9 mouse cellular contexts compared by ENCODE assay signal in genomic region chrX:167229206-167229605, GRCm38 (mm10). TPM values are rescaled to one million over a fixed set of nuclear protein-coding genes. Genes with fewer than 3 reads are reported as not detected.
A peak's percentile ranks its signal among the peaks of the same experiment; 100 is the strongest.
DNase-seq lines count a peak whose midpoint lies in the region; ATAC-seq and TF ChIP-seq lines count a peak whose summit lies in the region.
"Had no signal": no experiment of that assay in that cellular context is flagged by ENCODE, and none has a peak within 500 bp of the region (broad histone marks: within the 10 kb centered on the region; RNA-seq: fewer than 3 reads in every experiment).

No protein-coding gene starts in this region.

- H3K4me2 ChIP-seq in kidney, embryonic 16.5 days (replicated peaks; ENCODE audit: low read depth, low read length): no peak overlapping the region
- H3K4me2 ChIP-seq in stomach, embryonic 16.5 days (ENCODE audit: low read depth, low read length): no peak overlapping the region
- H3K4me2 ChIP-seq: limb, embryonic 12.5 days had no signal

- H3K9me3 ChIP-seq in kidney, embryonic 16.5 days (ENCODE audit: low read length): no peaks in the 10 kb centered on the region
- no peaks in the 10 kb centered on the region for H3K9me3 ChIP-seq in E14TG2a.4 (ENCODE audit: low read length)
- H3K9me3 ChIP-seq in stomach, embryonic 16.5 days (replicated peaks; ENCODE audit: control insufficient read depth, low read length): no peaks in the 10 kb centered on the region
- H3K9me3 ChIP-seq: limb, embryonic 12.5 days had no signal

- no peaks in the 10 kb centered on the region for H3K27me3 ChIP-seq in kidney, adult 2 months (replicated peaks; ENCODE audit: control insufficient read depth, insufficient read depth, low read length)
- peaks cover 9% of the 10 kb centered on the region for H3K27me3 ChIP-seq in kidney, embryonic 16.5 days (ENCODE audit: insufficient read depth, low read length)
- no peaks in the 10 kb centered on the region for H3K27me3 ChIP-seq in E14TG2a.4 (ENCODE audit: insufficient read depth, low read length)
- H3K27me3 ChIP-seq in stomach, embryonic 16.5 days (ENCODE audit: control insufficient read depth, insufficient read depth, low read length): no peaks in the 10 kb centered on the region; the same call in 1 of the 2 replicates

- no peak; the same call in 1 of the 2 replicates for ATAC-seq in kidney, embryonic 16.5 days (ENCODE audit: low FRiP score, low TSS enrichment)
- peak; percentile 72 for ATAC-seq in granulocyte monocyte progenitor cell, adult 5-6 weeks (replicated peaks; ENCODE audit: poor library complexity, severe bottlenecking)
- ATAC-seq in stomach, embryonic 16.5 days (ENCODE audit: insufficient read depth, low FRiP score): no peak

- H3K36me3 ChIP-seq in kidney, adult 2 months (ENCODE audit: control insufficient read depth, insufficient read depth, low read length): no peaks in the 10 kb centered on the region
- no peaks in the 10 kb centered on the region for H3K36me3 ChIP-seq in kidney, embryonic 16.5 days (ENCODE audit: insufficient read depth, low read length)
- H3K36me3 ChIP-seq in E14TG2a.4 (ENCODE audit: insufficient read depth, low read length): no peaks in the 10 kb centered on the region
- H3K36me3 ChIP-seq in stomach, embryonic 16.5 days (ENCODE audit: control insufficient read depth, insufficient read depth, low read length): no peaks in the 10 kb centered on the region
- H3K36me3 ChIP-seq: limb, embryonic 12.5 days had no signal

- TF ChIP-seq CTCF in kidney, adult 2 months (conservative IDR thresholded peaks at IDR 0.05; ENCODE audit: insufficient read depth, insufficient read length, low read depth, low read length): peak; percentile 52
- peak; percentile 58 for TF ChIP-seq CTCF in E14TG2a.4 (conservative IDR thresholded peaks at IDR 0.05; ENCODE audit: low read length)
- peak; percentile 45; the same call in 1 of the 2 replicates for TF ChIP-seq CTCF in brain, embryonic 14.5 days (IDR thresholded peaks at IDR 0.05; ENCODE audit: borderline replicate concordance, extremely low read depth, insufficient read depth, insufficient read length)

- no peak overlapping the region for H3K4me3 ChIP-seq in kidney, adult 2 months (ENCODE audit: insufficient read depth, low read depth, low read length)
- H3K4me3 ChIP-seq in kidney, embryonic 16.5 days (ENCODE audit: low read length): no peak overlapping the region
- no peak overlapping the region for H3K4me3 ChIP-seq in E14TG2a.4 (replicated peaks; ENCODE audit: low read length)
- H3K4me3 ChIP-seq in stomach, embryonic 16.5 days (replicated peaks; ENCODE audit: low read length): no peak overlapping the region
- H3K4me3 ChIP-seq: limb, embryonic 12.5 days had no signal

- 32% methylated on average over 6 of the region's 6 CpGs for WGBS in kidney, adult 2 months
- 40% methylated on average over 6 of the region's 6 CpGs for WGBS in kidney, embryonic 16.5 days
- 41% methylated on average over 6 of the region's 6 CpGs for WGBS in stomach, embryonic 16.5 days

- no peak overlapping the region for H3K9ac ChIP-seq in kidney, embryonic 16.5 days (replicated peaks; ENCODE audit: low read length)
- no peak overlapping the region for H3K9ac ChIP-seq in stomach, embryonic 16.5 days (ENCODE audit: low read length)
- H3K9ac ChIP-seq: limb, embryonic 12.5 days had no signal

- DNase-seq in kidney, adult 2 months: peak; percentile 57
- DNase-seq in brain, embryonic 14.5 days (ENCODE audit: low read depth): peak; percentile 36
- DNase-seq in lung, postnatal 10 days: peak; percentile 72
- no peak for DNase-seq in right cerebral cortex, postnatal 36 days (ENCODE audit: low spot score in 2 of 2)

- H3K4me1 ChIP-seq in kidney, adult 2 months (ENCODE audit: control insufficient read depth, insufficient read depth, low read length): no peaks in the 10 kb centered on the region
- no peaks in the 10 kb centered on the region for H3K4me1 ChIP-seq in kidney, embryonic 16.5 days (ENCODE audit: insufficient read depth, low read length)
- H3K4me1 ChIP-seq in E14TG2a.4 (replicated peaks; ENCODE audit: low read depth, low read length): peaks cover 58% of the 10 kb centered on the region
- no peaks in the 10 kb centered on the region; the same call in 1 of the 2 replicates for H3K4me1 ChIP-seq in stomach, embryonic 16.5 days (ENCODE audit: control insufficient read depth, insufficient read depth, low read length)
- H3K4me1 ChIP-seq: limb, embryonic 12.5 days had no signal

- no peak overlapping the region for H3K27ac ChIP-seq in kidney, adult 2 months (ENCODE audit: insufficient read depth, low read depth, low read length)
- H3K27ac ChIP-seq in kidney, embryonic 16.5 days (ENCODE audit: low read length): no peak overlapping the region
- peak overlapping the region; percentile 72 for H3K27ac ChIP-seq in stomach, embryonic 16.5 days (ENCODE audit: low read length)
- H3K27ac ChIP-seq: limb, embryonic 12.5 days had no signal

- no peak for TF ChIP-seq POLR2A in kidney, adult 2 months (IDR thresholded peaks at IDR 0.05; ENCODE audit: low read depth, low read length)
- no peak for TF ChIP-seq POLR2A in brain, embryonic 14.5 days (IDR thresholded peaks at IDR 0.05; ENCODE audit: borderline replicate concordance, extremely low read depth, insufficient read depth, insufficient read length, poor library complexity, severe bottlenecking)

RNA-seq across cellular contexts. Expression of gene Tmsb4x, which starts 20.1 kb away (rescaled TPM):
- polyA plus RNA-seq in kidney, adult 2 months (2012; rRNA removed): 143 and 255 TPM in 2 replicates
- polyA plus RNA-seq in kidney, embryonic 16.5 days (2015; fragmentation: Nextera tagmentation; extraction: Ambion mirVana): 2,464 and 2,500 TPM in 2 replicates
- 2,684 and 2,801 TPM in 2 replicates for polyA plus RNA-seq in brain, embryonic 14.5 days (2012; rRNA removed)
- total RNA-seq in granulocyte monocyte progenitor cell, adult 5-6 weeks (2014; fragmentation: Nextera tagmentation): 2,489 and 3,033 TPM in 2 replicates
- total RNA-seq in granulocyte monocyte progenitor cell, adult 5-6 weeks (2017): 1,767 and 2,018 TPM in 2 replicates
- polyA plus RNA-seq in stomach, embryonic 16.5 days (2015; fragmentation: Nextera tagmentation; extraction: Ambion mirVana): 5,589 and 6,437 TPM in 2 replicates

RNA-seq across cellular contexts. Expression of gene Tlr8, which starts 34.9 kb away (rescaled TPM):
- 0.15 and 0.30 TPM in 2 replicates for polyA plus RNA-seq in kidney, adult 2 months (2012; rRNA removed)
- 0.06 and 0.15 TPM in 2 replicates for polyA plus RNA-seq in kidney, embryonic 16.5 days (2015; fragmentation: Nextera tagmentation; extraction: Ambion mirVana)
- polyA plus RNA-seq in brain, embryonic 14.5 days (2012; rRNA removed): 0.06 and 0.14 TPM in 2 replicates
- 3.5 and 3.8 TPM in 2 replicates for total RNA-seq in granulocyte monocyte progenitor cell, adult 5-6 weeks (2014; fragmentation: Nextera tagmentation)
- 0.99 and 1.4 TPM in 2 replicates for total RNA-seq in granulocyte monocyte progenitor cell, adult 5-6 weeks (2017)
- 0.81 and 0.93 TPM in 2 replicates for polyA plus RNA-seq in stomach, embryonic 16.5 days (2015; fragmentation: Nextera tagmentation; extraction: Ambion mirVana)

Comparison
In these comparisons a context has a peak if more than half of its experiments do, and no peak if none do; other contexts are left out.
1. DNase-seq: peak in kidney, adult 2 months (single experiment), brain, embryonic 14.5 days (single experiment) and lung, postnatal 10 days (single experiment); none in right cerebral cortex, postnatal 36 days (0 of 2).
2. Peak in every context shown above with its lines, with median percentiles within 50 percentile points of each other: CTCF ChIP-seq.